Mouse (Mus musculus) spleen, adult 2 months (tissue): ENCODE results near the gene Ccpg1os.

Experiments
- CTCF ChIP-seq: fragments of 200-500 bp; IDR thresholded peaks from 2 replicates; pipeline ENCODE4 v1.5.1; 2011; ENCODE audit warnings: mild to moderate bottlenecking, inconsistent platforms; ENCODE audit not compliant: insufficient read depth, insufficient read length, insufficient replicate concordance; ENCODE audit errors: extremely low read depth
- POLR2A ChIP-seq: fragments of 200-500 bp; IDR thresholded peaks from 2 replicates; pipeline ENCODE4 v1.6.1; 2011; ENCODE audit warnings: low read depth, low read length, inconsistent platforms

DNA sequence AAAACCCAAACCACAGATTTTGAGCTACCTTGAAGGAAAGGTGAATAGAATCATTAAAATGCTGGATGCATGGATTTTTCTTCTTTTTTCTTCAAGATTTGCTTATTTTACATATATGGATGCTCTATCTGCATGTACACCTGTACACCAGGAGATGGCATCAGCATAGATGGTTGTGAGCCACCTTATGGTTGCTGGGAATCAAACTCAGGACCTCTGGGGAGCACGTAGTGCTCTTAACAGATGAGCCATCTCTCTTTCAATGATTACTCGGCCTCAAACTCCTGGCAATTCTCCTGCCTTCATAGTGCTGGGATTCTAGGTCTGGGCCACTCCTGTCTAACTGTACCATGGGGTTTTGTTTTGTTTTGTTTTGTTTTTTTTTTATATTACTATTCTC is 2.1 kb downstream of the Ccpg1os start:
- TF ChIP-seq POLR2A, result no peak
- TF ChIP-seq CTCF, result no peak
